Comparison of ENCODE assay signal across 25 mouse cellular contexts in the genomic region with DNA sequence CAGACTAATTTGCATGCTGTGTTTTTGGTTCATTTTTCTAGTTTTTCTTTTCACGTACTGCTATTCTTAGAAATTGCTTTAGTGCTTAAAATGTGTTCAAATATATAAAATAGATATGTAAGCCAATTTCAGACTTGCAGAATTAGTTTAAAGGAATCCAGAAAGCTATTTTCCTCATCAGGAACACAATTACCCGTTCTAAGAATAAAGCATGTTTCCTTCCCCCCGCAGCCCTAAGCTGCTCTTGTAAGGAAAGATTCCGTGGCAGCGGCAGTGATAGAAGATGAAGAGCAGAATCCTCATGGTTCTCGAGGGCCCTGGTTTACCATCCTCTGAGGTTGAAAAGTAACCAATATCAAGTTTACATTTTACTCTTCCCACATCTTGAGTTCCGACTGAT.
DNase-seq lines count a peak whose midpoint lies in the region; ATAC-seq and TF ChIP-seq lines count a peak whose summit lies in the region.
"Had no signal": no experiment of that assay in that cellular context is flagged by ENCODE, and none has a peak within 500 bp of the region (broad histone marks: within the 10 kb centered on the region; RNA-seq: fewer than 3 reads in every experiment).

No protein-coding gene starts in this region.

- no peak for TF ChIP-seq POLR2A in olfactory bulb, adult 2 months (IDR thresholded peaks at IDR 0.05; ENCODE audit: insufficient read depth, low read depth, low read length)

- H3K4me2 ChIP-seq in heart, embryonic 11.5 days, result no peak overlapping the region
- no peak overlapping the region for H3K4me2 ChIP-seq in heart, postnatal 0 days (ENCODE audit: low read depth, low read length)
- no peak overlapping the region for H3K4me2 ChIP-seq in midbrain, embryonic 14.5 days (ENCODE audit: low read length)
- H3K4me2 ChIP-seq in midbrain, postnatal 0 days (ENCODE audit: low read depth, low read length, poor library complexity, severe bottlenecking), result no peak overlapping the region
- H3K4me2 ChIP-seq: embryonic facial prominence, embryonic 13.5 days; limb, embryonic 15.5 days; lung, embryonic 14.5 days had no signal

- intact Hi-C loops in heart, postnatal 10 days (cut with DNase I), result no loop called here
- intact Hi-C loops in heart, postnatal 25 days (cut with DNase I), result no loop called here

- no peak overlapping the region for H3K9ac ChIP-seq in heart, embryonic 11.5 days (ENCODE audit: low read depth, low read length)
- 0 out of 2 replicates have a peak overlapping the region, but pooled peaks have one; percentile 15 for H3K9ac ChIP-seq in heart, postnatal 0 days (replicated peaks; ENCODE audit: low read depth, low read length)
- no peak overlapping the region for H3K9ac ChIP-seq in midbrain, embryonic 14.5 days (replicated peaks; ENCODE audit: low read length)
- no peak overlapping the region for H3K9ac ChIP-seq in midbrain, postnatal 0 days (replicated peaks; ENCODE audit: low read length, poor library complexity, severe bottlenecking)
- H3K9ac ChIP-seq: embryonic facial prominence, embryonic 13.5 days; limb, embryonic 15.5 days; liver, embryonic 14.5 days; lung, embryonic 14.5 days had no signal

- no peaks in the 10 kb centered on the region for H3K27me3 ChIP-seq in heart, embryonic 11.5 days (ENCODE audit: control insufficient read depth, insufficient read depth, low read length)
- no peaks in the 10 kb centered on the region for H3K27me3 ChIP-seq in heart, postnatal 0 days (ENCODE audit: control insufficient read depth, insufficient read depth, low read length)
- H3K27me3 ChIP-seq in midbrain, embryonic 14.5 days (ENCODE audit: control insufficient read depth, insufficient read depth, low read length), result no peaks in the 10 kb centered on the region
- H3K27me3 ChIP-seq in midbrain, postnatal 0 days (ENCODE audit: insufficient read depth, low read length), result no peaks in the 10 kb centered on the region
- H3K27me3 ChIP-seq: embryonic facial prominence, embryonic 13.5 days; limb, embryonic 15.5 days had no signal

- H3K9me3 ChIP-seq in heart, embryonic 11.5 days (replicated peaks; ENCODE audit: control insufficient read depth, low read length), result no peaks in the 10 kb centered on the region
- H3K9me3 ChIP-seq in heart, postnatal 0 days (replicated peaks; ENCODE audit: control insufficient read depth, low read length), result no peaks in the 10 kb centered on the region
- H3K9me3 ChIP-seq in midbrain, embryonic 14.5 days (ENCODE audit: control insufficient read depth, low read length), result no peaks in the 10 kb centered on the region
- no peaks in the 10 kb centered on the region for H3K9me3 ChIP-seq in midbrain, postnatal 0 days (ENCODE audit: low read length)
- H3K9me3 ChIP-seq: embryonic facial prominence, embryonic 13.5 days; limb, embryonic 15.5 days had no signal

- WGBS in heart, embryonic 11.5 days (ENCODE audit: insufficient replicate concordance), result 43% methylated on average over 7 of the region's 7 CpGs
- WGBS in heart, postnatal 0 days, result 29% methylated on average over 7 of the region's 7 CpGs
- WGBS in midbrain, embryonic 14.5 days, result 49% methylated on average over 7 of the region's 7 CpGs
- WGBS in midbrain, postnatal 0 days, result 43% methylated on average over 7 of the region's 7 CpGs
- 30% methylated on average over 7 of the region's 7 CpGs for WGBS in olfactory bulb, adult 2 months

- H3K4me3 ChIP-seq in heart, embryonic 11.5 days (ENCODE audit: low read depth, low read length), result no peak overlapping the region
- no peak overlapping the region for H3K4me3 ChIP-seq in heart, postnatal 0 days (ENCODE audit: low read depth, low read length)
- H3K4me3 ChIP-seq in midbrain, embryonic 14.5 days (replicated peaks; ENCODE audit: low read depth, low read length), result no peak overlapping the region
- H3K4me3 ChIP-seq in midbrain, postnatal 0 days (ENCODE audit: low read depth, low read length), result no peak overlapping the region
- no peak overlapping the region for H3K4me3 ChIP-seq in olfactory bulb, adult 2 months (ENCODE audit: insufficient read depth, low read depth, low read length)
- H3K4me3 ChIP-seq: embryonic facial prominence, embryonic 13.5 days; limb, embryonic 15.5 days had no signal

- H3K36me3 ChIP-seq in heart, embryonic 11.5 days (ENCODE audit: control insufficient read depth, insufficient read depth, low read length), result no peaks in the 10 kb centered on the region
- H3K36me3 ChIP-seq in heart, postnatal 0 days (replicated peaks; ENCODE audit: control insufficient read depth, insufficient read depth, low read length), result peaks cover 9% of the 10 kb centered on the region; the same call in 1 of the 2 replicates
- H3K36me3 ChIP-seq in midbrain, embryonic 14.5 days (ENCODE audit: control insufficient read depth, insufficient read depth, low read length), result no peaks in the 10 kb centered on the region
- no peaks in the 10 kb centered on the region for H3K36me3 ChIP-seq in midbrain, postnatal 0 days (ENCODE audit: insufficient read depth, low read length)
- H3K36me3 ChIP-seq: embryonic facial prominence, embryonic 13.5 days; limb, embryonic 15.5 days had no signal

- DNase-seq in heart, postnatal 10 days, result no peak
- DNase-seq in heart, postnatal 0 days (ENCODE audit: low spot score), result no peak
- DNase-seq in heart, postnatal 25 days (ENCODE audit: low spot score), result no peak
- no peak for DNase-seq in midbrain, embryonic 14.5 days
- no peak for DNase-seq in midbrain, postnatal 0 days (ENCODE audit: low spot score)
- no peak for DNase-seq in urinary bladder, adult 18-20 months (ENCODE audit: low spot score in 2 of 2)
- DNase-seq: adrenal gland, adult 2 months; B cell, adult 2 months; cerebellum, adult 18-20 months; cerebellum, postnatal 25 days; gastrocnemius, postnatal 25 days; heart, postnatal 4 days; kidney, postnatal 36 days; layer of hippocampus, adult 9-11 months; lung, embryonic 14.5 days; retina, postnatal 1 day; right cerebral cortex, postnatal 25 days; spleen, adult 18-20 months had no signal

- H3K27ac ChIP-seq in heart, embryonic 11.5 days (ENCODE audit: low read depth, low read length), result peak overlapping the region; percentile 59; the same call in 1 of the 2 replicates
- H3K27ac ChIP-seq in heart, postnatal 0 days (ENCODE audit: low read depth), result peak overlapping the region; percentile 76
- H3K27ac ChIP-seq in midbrain, embryonic 14.5 days (replicated peaks; ENCODE audit: low read depth, low read length), result peak overlapping the region; percentile 32; the same call in 1 of the 2 replicates
- no peak overlapping the region for H3K27ac ChIP-seq in midbrain, postnatal 0 days (ENCODE audit: low read depth, low read length)
- 0 out of 2 replicates have a peak overlapping the region, but pooled peaks have one; percentile 40 for H3K27ac ChIP-seq in olfactory bulb, adult 2 months (ENCODE audit: insufficient read depth, low read depth, low read length)
- H3K27ac ChIP-seq: liver, embryonic 14.5 days had no signal

- TF ChIP-seq CTCF in heart, postnatal 0 days (IDR thresholded peaks at IDR 0.05; ENCODE audit: low read depth), result no peak
- no peak for TF ChIP-seq CTCF in midbrain, postnatal 0 days (IDR thresholded peaks at IDR 0.05)
- TF ChIP-seq CTCF in olfactory bulb, adult 2 months (IDR thresholded peaks at IDR 0.05; ENCODE audit: insufficient read depth, low read depth, low read length), result no peak

- TF ChIP-seq EP300 in heart, postnatal 0 days (IDR thresholded peaks at IDR 0.05; ENCODE audit: low read depth), result no peak

- H3K4me1 ChIP-seq in heart, embryonic 11.5 days (ENCODE audit: control insufficient read depth, insufficient read depth, low read length), result peaks cover 28% of the 10 kb centered on the region
- H3K4me1 ChIP-seq in heart, postnatal 0 days (ENCODE audit: control insufficient read depth, insufficient read depth), result peaks cover 48% of the 10 kb centered on the region
- H3K4me1 ChIP-seq in midbrain, embryonic 14.5 days (ENCODE audit: control insufficient read depth, insufficient read depth, low read length), result peaks cover 27% of the 10 kb centered on the region
- H3K4me1 ChIP-seq in midbrain, postnatal 0 days (ENCODE audit: insufficient read depth, low read length), result peaks cover 5% of the 10 kb centered on the region; the same call in 1 of the 2 replicates
- H3K4me1 ChIP-seq in olfactory bulb, adult 2 months (ENCODE audit: control insufficient read depth, insufficient read depth, low read length), result peaks cover 16% of the 10 kb centered on the region

- ATAC-seq in heart, embryonic 11.5 days (replicated peaks; ENCODE audit: insufficient number of reproducible peaks, low FRiP score, low TSS enrichment), result no peak
- no peak for ATAC-seq in heart, postnatal 0 days (ENCODE audit: insufficient read depth, low read depth)
- ATAC-seq in midbrain, embryonic 14.5 days (ENCODE audit: low FRiP score, low TSS enrichment), result no peak
- ATAC-seq in midbrain, postnatal 0 days (ENCODE audit: low FRiP score), result no peak
- ATAC-seq: forebrain, embryonic 14.5 days; intestine, postnatal 0 days had no signal
